Mouse (Mus musculus): ENCODE results near the gene Hemgn. TPM values are rescaled to one million over a fixed set of nuclear protein-coding genes. Genes with fewer than 3 reads are reported as not detected.
A peak's percentile ranks its signal among the peaks of the same experiment; 100 is the strongest.

The Hemgn gene
- 0.41 and 0.60 TPM in 2 replicates for polyA plus RNA-seq (2012; rRNA removed)
- 0.45 and 0.80 TPM in 2 replicates for polyA plus RNA-seq (2014; fragmentation: Nextera tagmentation; extraction: Ambion mirVana)

- H3K9ac ChIP-seq (ENCODE audit: low read depth, low read length, severe bottlenecking) = no peak within 1 kb of the TSS
- DNase-seq (ENCODE audit: low spot score) (no peak), ATAC-seq (ENCODE audit: low FRiP score, low read depth) (no peak)
- no peak for TF ChIP-seq POLR2A (IDR thresholded peaks at IDR 0.05; ENCODE audit: borderline replicate concordance, extremely low read depth, insufficient read depth, insufficient read length)
- H3K27ac ChIP-seq (replicated peaks; ENCODE audit: low read depth, low read length) = no peak within 1 kb of the TSS
- H3K9me3 ChIP-seq (ENCODE audit: control insufficient read depth, low read length) = no peaks in the 10 kb centered on the region
- H3K4me1 ChIP-seq (ENCODE audit: control insufficient read depth, insufficient read depth, low read length) = no peaks in the 10 kb centered on the region
- H3K4me3 ChIP-seq (replicated peaks; ENCODE audit: low read length) = no peak within 1 kb of the TSS
- H3K27me3 ChIP-seq (ENCODE audit: control insufficient read depth, insufficient read depth, low read length) = no peaks in the 10 kb centered on the region
- H3K4me2 ChIP-seq (replicated peaks; ENCODE audit: low read depth, low read length, severe bottlenecking) = no peak within 1 kb of the TSS
- 74% methylated on average over 7 of the region's 7 CpGs for WGBS
- H3K36me3 ChIP-seq (ENCODE audit: control insufficient read depth, insufficient read depth, low read length) = no peaks in the 10 kb centered on the region
Observed at GRCm38 (mm10) chr4:46413406-46413805, at the start of gene Hemgn. Gene Hemgn (minus strand): TSS chr4:46413506.

GRCm38 (mm10) chr4:46458411-46458810 is 45.1 kb upstream of the Hemgn start:
- 97% methylated on average over 2 of the region's 2 CpGs for WGBS
- H3K4me3 ChIP-seq (replicated peaks; ENCODE audit: low read length) = no peak overlapping the region
- peaks cover 34% of the 10 kb centered on the region for H3K36me3 ChIP-seq (ENCODE audit: control insufficient read depth, insufficient read depth, low read length)
- no peaks in the 10 kb centered on the region for H3K9me3 ChIP-seq (ENCODE audit: control insufficient read depth, low read length)
- peaks cover 7% of the 10 kb centered on the region for H3K4me1 ChIP-seq (ENCODE audit: control insufficient read depth, insufficient read depth, low read length)
- H3K27ac ChIP-seq (replicated peaks; ENCODE audit: low read depth, low read length) = no peak overlapping the region
- no peaks in the 10 kb centered on the region for H3K27me3 ChIP-seq (ENCODE audit: control insufficient read depth, insufficient read depth, low read length)
- DNase-seq (ENCODE audit: low spot score) (no peak), ATAC-seq (ENCODE audit: low FRiP score, low read depth) (no peak)
- TF ChIP-seq POLR2A (IDR thresholded peaks at IDR 0.05; ENCODE audit: borderline replicate concordance, extremely low read depth, insufficient read depth, insufficient read length) = no peak
- no peak overlapping the region for H3K4me2 ChIP-seq (replicated peaks; ENCODE audit: low read depth, low read length, severe bottlenecking)
- H3K9ac ChIP-seq (ENCODE audit: low read depth, low read length, severe bottlenecking) = no peak overlapping the region

- WGBS = 89% methylated on average over 3 of the region's 3 CpGs
- no peak for DNase-seq (ENCODE audit: low spot score)
- Histone ChIP-seq H3K9ac (ENCODE audit: low read depth, low read length, severe bottlenecking) (no peak overlapping the region), H3K9me3 (ENCODE audit: control insufficient read depth, low read length) (no peaks in the 10 kb centered on the region), H3K4me2 (replicated peaks; ENCODE audit: low read depth, low read length, severe bottlenecking) (no peak overlapping the region), H3K36me3 (ENCODE audit: control insufficient read depth, insufficient read depth, low read length) (peaks cover 22% of the 10 kb centered on the region), H3K4me3 (replicated peaks; ENCODE audit: low read length) (no peak overlapping the region), H3K27me3 (ENCODE audit: control insufficient read depth, insufficient read depth, low read length) (no peaks in the 10 kb centered on the region), H3K4me1 (ENCODE audit: control insufficient read depth, insufficient read depth, low read length) (peaks cover 17% of the 10 kb centered on the region), H3K27ac (replicated peaks; ENCODE audit: low read depth, low read length) (no peak overlapping the region)
- no peak for TF ChIP-seq POLR2A (IDR thresholded peaks at IDR 0.05; ENCODE audit: borderline replicate concordance, extremely low read depth, insufficient read depth, insufficient read length)
- no peak for ATAC-seq (ENCODE audit: low FRiP score, low read depth)
Observed at GRCm38 (mm10) chr4:46457186-46457585, 43.9 kb upstream of the Hemgn start.

- Histone ChIP-seq H3K4me2 (replicated peaks; ENCODE audit: low read depth, low read length, severe bottlenecking) (no peak overlapping the region), H3K9me3 (ENCODE audit: control insufficient read depth, low read length) (no peaks in the 10 kb centered on the region), H3K4me3 (replicated peaks; ENCODE audit: low read length) (no peak overlapping the region), H3K9ac (ENCODE audit: low read depth, low read length, severe bottlenecking) (no peak overlapping the region), H3K27ac (replicated peaks; ENCODE audit: low read depth, low read length) (no peak overlapping the region), H3K27me3 (ENCODE audit: control insufficient read depth, insufficient read depth, low read length) (no peaks in the 10 kb centered on the region), H3K36me3 (ENCODE audit: control insufficient read depth, insufficient read depth, low read length) (peaks cover 18% of the 10 kb centered on the region), H3K4me1 (ENCODE audit: control insufficient read depth, insufficient read depth, low read length) (peaks cover 17% of the 10 kb centered on the region)
- no peak for TF ChIP-seq POLR2A (IDR thresholded peaks at IDR 0.05; ENCODE audit: borderline replicate concordance, extremely low read depth, insufficient read depth, insufficient read length)
- no peak for ATAC-seq (ENCODE audit: low FRiP score, low read depth)
- DNase-seq (ENCODE audit: low spot score) = no peak
- 60% methylated on average over 4 of the region's 4 CpGs for WGBS
Observed at GRCm38 (mm10) chr4:46456762-46457161, 43.5 kb upstream of the Hemgn start.

GRCm38 (mm10) chr4:46454097-46454864 is 41.0 kb upstream of the Hemgn start:
- Histone ChIP-seq H3K4me3 (replicated peaks; ENCODE audit: low read length) (no peak overlapping the region), H3K4me1 (ENCODE audit: control insufficient read depth, insufficient read depth, low read length) (peaks cover 17% of the 10 kb centered on the region), H3K27ac (replicated peaks; ENCODE audit: low read depth, low read length) (no peak overlapping the region), H3K9me3 (ENCODE audit: control insufficient read depth, low read length) (no peaks in the 10 kb centered on the region), H3K4me2 (replicated peaks; ENCODE audit: low read depth, low read length, severe bottlenecking) (0 out of 2 replicates have a peak overlapping the region, but pooled peaks have one; percentile 4), H3K9ac (ENCODE audit: low read depth, low read length, severe bottlenecking) (no peak overlapping the region), H3K36me3 (ENCODE audit: control insufficient read depth, insufficient read depth, low read length) (no peaks in the 10 kb centered on the region; the same call in 1 of the 2 replicates), H3K27me3 (ENCODE audit: control insufficient read depth, insufficient read depth, low read length) (no peaks in the 10 kb centered on the region)
- 79% methylated on average over 5 of the region's 5 CpGs for WGBS
- no peak for ATAC-seq (ENCODE audit: low FRiP score, low read depth)
- TF ChIP-seq POLR2A (IDR thresholded peaks at IDR 0.05; ENCODE audit: borderline replicate concordance, extremely low read depth, insufficient read depth, insufficient read length) = no peak
- DNase-seq (ENCODE audit: low spot score) = no peak

Measured in limb, embryonic 14.5 days (tissue).